Mouse (Mus musculus): ENCODE results near the gene Zfp706.

DNA sequence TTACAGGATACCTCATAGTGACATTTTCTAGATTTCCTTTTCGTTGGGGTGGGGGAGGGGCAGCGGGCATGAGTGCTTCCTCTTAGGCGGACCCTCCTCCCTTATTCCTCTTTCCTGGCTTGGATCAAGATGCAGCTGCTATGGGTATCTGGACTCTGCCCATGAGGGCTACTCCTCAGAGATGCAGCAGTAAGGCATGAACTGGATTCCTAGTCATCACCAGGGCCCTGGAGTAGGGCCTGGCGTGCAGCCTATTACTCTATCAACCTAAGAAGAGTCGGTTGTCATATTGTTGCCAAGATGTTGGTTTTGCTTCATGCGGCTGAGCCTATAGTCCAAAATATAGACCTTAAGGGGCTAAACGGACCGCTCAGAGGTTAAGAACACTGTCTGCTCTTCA is 27.3 kb downstream of the Zfp706 start:
- TF ChIP-seq CTCF (IDR thresholded peaks at IDR 0.05; ENCODE audit: low read depth, low read length), result no peak
- TF ChIP-seq POLR2A (IDR thresholded peaks at IDR 0.05; ENCODE audit: insufficient read depth, low read length), result no peak
- TF ChIP-seq EP300 (IDR thresholded peaks at IDR 0.05; ENCODE audit: insufficient read depth, low read depth, low read length), result no peak

Data from ES-Bruce4 (cell line).